Mouse (Mus musculus) NIH3T3 (cell line): ENCODE measurements around the gene Smok2a.
"Not testable (repeated sequence)": the region's sequence is repeated elsewhere in the genome, so short reads cannot be mapped to it uniquely, and the experiment has no call there.

Experiments used
- DNase-seq: peaks from one replicate; pipeline ENCODE4 v3.0.0-alpha.2; 2012; ENCODE audit warnings: low read depth

Gene Smok2a

DNA sequence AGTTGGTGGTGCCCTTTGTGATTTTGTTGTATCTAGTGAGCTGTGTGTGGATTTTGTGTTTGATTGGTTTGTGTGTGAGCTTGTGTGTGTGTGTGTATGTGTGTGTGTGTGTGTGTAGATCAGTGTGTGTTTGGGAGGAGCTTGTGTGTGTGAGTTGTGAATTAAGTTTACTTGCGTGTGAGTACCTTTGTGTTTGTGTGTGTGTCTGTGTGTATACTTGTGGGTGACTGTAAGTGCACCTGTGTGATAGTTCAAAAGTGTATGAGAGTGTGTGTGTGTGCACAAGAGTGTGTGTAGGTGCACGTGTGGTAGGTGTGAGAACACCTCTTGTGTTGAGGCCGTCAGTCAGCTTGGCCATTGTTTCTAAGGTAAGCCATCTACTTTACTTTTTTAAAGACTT, at the start of gene Smok2a:
Gene Smok2a (plus strand): TSS at position 301 of the 400 bp plus-strand sequence.
- DNase-seq: no peak

- not testable (repeated sequence) for DNase-seq
These were observed 47.4 kb upstream of the Smok2a start for GRCm38 (mm10) chr17:13173578-13173977.

- not testable (repeated sequence) for DNase-seq
These were observed 47.0 kb upstream of the Smok2a start for GRCm38 (mm10) chr17:13174029-13174428.

DNA sequence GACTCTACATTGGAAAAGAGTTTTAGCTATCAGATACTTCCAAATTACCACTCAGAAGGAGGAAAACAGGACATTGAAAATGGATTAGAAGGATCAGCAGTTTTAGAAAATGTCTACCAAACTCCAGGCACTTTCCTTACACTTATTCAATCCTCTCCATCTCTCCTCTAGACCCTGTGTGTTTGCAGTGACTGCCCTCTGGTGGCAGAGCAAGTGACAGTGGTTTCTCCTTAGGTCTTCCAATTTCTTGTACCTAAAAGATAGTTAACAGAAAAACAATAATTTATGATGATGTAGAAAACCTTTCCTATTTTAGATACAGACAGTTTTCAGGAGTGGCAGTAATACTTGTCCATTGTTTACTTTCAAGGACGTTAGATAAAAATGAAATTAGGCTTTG, 45.4 kb upstream of the Smok2a start:
- DNase-seq: not testable (repeated sequence)

DNA sequence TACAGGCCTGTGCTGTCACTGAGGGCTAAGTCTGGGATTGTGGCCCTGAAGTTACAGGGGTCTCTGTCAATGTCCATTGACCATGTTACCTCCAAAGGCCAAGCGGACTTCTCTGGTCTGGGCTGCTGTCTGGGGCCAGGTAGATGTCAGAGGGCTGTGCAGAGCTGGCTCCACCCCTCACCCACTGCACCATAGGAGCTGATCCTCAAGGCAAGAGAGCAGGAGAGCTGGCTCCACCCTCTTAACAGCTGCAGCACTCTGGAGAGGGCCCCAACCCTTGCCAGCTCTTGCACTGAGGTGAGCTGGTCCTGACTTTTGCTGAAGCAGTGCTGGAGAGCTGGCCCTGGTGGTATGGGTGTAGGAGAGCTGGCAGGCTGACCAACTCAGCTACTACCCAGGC, 43.2 kb upstream of the Smok2a start:
- not testable (repeated sequence) for DNase-seq

- DNase-seq: not testable (repeated sequence)
These were observed 42.0 kb upstream of the Smok2a start for GRCm38 (mm10) chr17:13179021-13179420.

DNA sequence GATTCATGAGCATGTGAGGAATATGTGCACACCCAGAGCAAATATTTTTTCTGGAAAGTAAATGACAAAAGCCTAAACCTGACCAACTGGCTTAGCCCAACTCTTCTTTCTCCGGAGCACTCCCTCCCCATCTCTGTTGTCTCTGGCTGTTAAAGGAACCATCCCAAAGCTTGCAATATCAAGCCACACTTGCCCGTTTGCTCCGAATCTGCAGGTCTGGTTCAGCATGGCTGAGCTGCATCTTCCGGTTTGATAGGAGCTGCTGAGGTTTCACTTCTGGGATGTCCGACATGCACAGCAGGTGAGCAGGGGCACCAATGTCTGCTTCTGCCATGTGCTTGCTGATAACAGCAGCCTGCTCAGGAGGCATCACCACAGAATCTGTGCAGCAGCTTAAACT, 40.5 kb upstream of the Smok2a start:
- DNase-seq: not testable (repeated sequence)

GRCm38 (mm10) chr17:13182712-13183111, 38.3 kb upstream of the Smok2a start:
- DNase-seq: not testable (repeated sequence)

- DNase-seq: not testable (repeated sequence)
These were observed 36.5 kb upstream of the Smok2a start for GRCm38 (mm10) chr17:13184514-13184913.

GRCm38 (mm10) chr17:13186541-13186940, 34.4 kb upstream of the Smok2a start:
- DNase-seq: not testable (repeated sequence)

DNA sequence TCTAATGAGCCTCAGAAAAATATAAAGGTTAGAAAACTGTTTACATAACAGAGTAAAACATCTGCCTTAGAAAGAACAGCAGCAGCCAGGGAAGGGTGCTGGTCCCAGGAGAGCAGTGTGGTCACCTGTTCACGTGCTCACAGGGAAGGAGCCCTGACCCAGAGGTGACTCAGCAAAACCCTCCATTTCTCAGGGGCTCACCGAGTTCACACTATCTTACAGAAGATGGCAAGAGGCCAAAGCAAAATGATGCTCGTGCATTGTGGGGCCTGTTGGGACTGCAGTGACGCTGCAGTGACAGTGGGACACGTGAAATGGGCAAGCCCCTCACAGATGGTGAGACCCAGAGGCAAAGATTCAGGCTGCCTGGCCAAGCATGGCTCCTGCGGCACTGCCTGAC, 33.4 kb upstream of the Smok2a start:
- not testable (repeated sequence) for DNase-seq

DNA sequence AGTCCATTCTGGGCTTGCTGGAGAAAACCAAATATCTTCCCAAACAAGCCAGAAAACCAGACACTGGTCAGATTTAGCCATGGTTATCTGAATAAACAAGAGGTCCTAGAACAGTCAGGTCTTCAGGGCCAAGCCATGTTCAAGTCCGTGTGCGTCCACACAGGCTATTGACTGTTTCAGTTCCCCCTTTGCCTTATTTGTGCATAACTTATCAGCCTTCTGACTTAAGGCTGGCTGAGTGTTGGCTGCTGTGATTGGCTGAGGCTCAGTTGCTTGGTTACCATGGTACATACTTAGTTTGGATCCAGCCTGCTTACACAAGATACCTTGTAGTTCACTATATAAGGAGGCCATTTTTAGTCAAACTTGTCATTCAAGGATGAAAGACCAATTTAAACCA, 32.1 kb upstream of the Smok2a start:
- DNase-seq: not testable (repeated sequence)

- DNase-seq: not testable (repeated sequence)
These were observed 30.0 kb upstream of the Smok2a start for GRCm38 (mm10) chr17:13190836-13191583.

DNA sequence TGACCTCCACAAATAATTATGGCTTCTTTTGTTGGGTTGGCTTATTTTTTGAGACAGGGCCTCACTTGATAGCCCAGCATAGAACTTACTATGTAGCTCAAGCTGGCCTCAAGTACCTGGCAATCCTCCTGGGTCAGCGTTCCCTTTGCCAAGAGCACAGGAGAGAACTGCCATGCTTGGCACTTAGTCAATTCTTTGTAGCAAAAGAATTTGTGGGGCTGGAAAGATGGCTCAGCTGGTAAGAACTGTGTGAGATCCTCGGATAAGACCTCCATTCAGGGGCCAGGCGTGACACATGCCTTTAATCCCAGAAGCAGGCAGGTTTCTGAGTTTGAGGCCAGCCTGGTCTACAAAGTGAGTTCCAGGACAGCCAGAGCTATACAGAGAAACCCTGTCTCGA, 24.5 kb upstream of the Smok2a start:
- DNase-seq: not testable (repeated sequence)

DNA sequence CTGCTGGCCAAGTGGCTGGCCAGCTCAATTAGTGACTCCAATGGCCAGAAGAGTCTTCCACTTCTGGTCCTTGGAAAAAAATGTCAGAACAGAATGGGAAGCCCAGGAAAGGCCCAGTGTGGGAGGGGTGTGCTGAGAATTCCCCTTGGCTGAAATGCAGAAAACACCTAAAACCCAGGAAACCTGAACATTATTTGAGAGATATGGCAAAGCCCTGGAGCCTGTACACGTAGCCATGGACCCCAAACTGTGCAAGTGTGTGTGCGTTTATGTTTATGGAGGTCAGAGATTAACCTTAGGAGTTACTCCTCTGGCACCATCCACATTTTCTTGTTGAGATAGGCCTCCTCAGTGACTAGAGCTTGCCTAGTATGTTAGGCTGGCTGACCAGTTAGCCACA, 22.2 kb upstream of the Smok2a start:
- DNase-seq: not testable (repeated sequence)

DNA sequence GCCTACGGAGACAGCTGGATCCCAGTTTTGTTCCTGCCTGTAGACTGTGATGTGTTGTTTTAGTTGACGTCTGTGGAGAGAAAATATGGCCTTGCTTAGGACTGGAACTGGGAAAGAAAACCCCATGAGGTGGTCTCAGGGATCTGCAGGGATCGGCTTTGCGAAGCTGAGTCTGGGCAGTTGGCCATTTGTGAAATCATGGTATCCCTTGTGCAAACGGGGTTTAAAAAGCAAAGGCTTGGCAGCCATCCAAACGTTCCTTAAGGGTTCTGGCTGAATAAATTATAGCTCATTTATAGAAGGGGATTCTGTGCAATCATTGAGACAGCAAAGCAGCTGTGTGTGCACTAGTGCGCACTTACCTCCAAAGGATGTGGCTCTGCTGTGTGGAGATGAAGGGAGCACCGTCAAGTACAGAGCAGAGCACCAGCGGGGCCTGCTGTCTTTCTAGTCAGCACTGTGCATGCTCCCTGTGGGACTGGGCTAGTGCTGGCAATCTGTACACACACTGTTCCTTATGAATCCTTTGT, 21.0 kb upstream of the Smok2a start:
- peak; percentile 54 for DNase-seq

DNA sequence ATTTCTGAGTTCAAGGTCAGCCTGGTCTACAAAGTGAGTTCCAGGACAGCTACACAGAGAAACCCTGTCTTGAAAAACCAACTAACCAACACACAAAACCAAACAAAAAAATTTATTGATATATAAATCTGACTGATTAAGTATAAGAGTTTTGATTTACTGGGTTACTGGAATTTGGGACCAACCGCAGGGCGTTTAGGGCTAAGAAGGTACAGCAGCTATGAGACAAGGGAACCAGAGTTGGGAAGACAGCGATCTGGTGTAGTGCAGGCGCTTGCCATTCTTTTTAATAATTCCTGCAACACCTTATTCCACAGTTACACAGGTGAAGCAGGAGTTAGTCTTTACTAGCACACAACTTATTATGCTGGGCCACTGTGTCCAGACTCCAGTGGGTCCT, 19.4 kb upstream of the Smok2a start:
- DNase-seq: not testable (repeated sequence)

GRCm38 (mm10) chr17:13202453-13203107, 18.4 kb upstream of the Smok2a start:
- not testable (repeated sequence) for DNase-seq

- not testable (repeated sequence) for DNase-seq
These were observed 15.7 kb upstream of the Smok2a start for GRCm38 (mm10) chr17:13205247-13205646.

- DNase-seq: no peak
These were observed 14.5 kb upstream of the Smok2a start for GRCm38 (mm10) chr17:13206491-13206890.

- not testable (repeated sequence) for DNase-seq
These were observed 12.5 kb upstream of the Smok2a start for GRCm38 (mm10) chr17:13208460-13208859.

DNA sequence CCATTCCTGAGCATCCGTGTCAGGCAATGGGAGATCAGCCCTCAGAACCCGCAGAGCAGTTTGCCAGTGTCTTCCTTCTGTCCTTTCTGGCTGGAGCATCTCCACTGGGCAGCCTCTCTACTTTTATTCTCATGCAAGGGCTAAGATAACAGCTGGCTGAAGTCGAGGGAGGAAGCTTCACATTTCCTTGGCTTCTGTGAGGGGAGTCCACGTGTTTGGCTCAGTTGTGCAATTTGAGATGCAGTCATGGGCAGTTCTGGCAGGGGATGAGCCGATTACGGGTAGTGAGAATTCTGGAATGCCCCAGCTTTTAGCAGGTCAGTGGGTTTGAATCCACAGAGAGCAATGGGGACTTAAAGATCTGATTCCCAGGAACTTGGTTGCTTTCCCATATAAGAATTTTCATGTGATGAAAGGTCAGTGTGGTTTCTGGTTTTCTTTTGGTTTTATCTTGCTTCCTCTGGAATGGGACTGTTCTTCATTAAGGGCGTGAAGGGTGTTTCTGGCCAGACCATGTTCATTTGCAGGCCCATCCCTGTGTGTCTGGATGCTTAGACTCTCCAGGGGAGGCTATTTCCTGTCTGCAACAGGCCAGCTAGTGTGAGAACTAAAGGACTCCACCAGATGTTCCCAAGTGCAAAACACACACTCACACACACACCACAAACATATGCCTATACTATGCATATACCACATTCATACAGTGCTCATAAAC, 8.7 kb upstream of the Smok2a start:
- DNase-seq: peak; percentile 41
